Mouse (Mus musculus) stomach, postnatal 0 days (tissue): Measurements from ENCODE around the gene Aldh18a1.

Source experiments
- CTCF ChIP-seq: IDR thresholded peaks from 2 replicates; pipeline ENCODE4 v1.5.1; 2016; ENCODE audit warnings: antibody characterized with exemption, low read depth, mild to moderate bottlenecking, moderate library complexity
- EP300 ChIP-seq: optimal IDR thresholded peaks from 2 replicates; pipeline ENCODE3; 2016; ENCODE audit warnings: antibody characterized with exemption

GRCm38 (mm10) chr19:40607676-40608075, 19.4 kb upstream of the Aldh18a1 start:
- no peak for TF ChIP-seq EP300
- no peak for TF ChIP-seq CTCF
